Mouse (Mus musculus) liver, postnatal 0 days (tissue): ENCODE measurements at regions not wholly inside any gene's neighbourhood (a gene's known extent, or its start where the extent isn't known, plus 50 kb on each side); places are given as distances from the start of the nearest gene placed in this dataset.

Experiments used
- ATAC-seq: fragments of 200-750 bp; cut with Nextera tagmentation; 2 replicates; pipeline ENCODE4 v1.8.0; 2017; ENCODE audit warnings: mild to moderate bottlenecking, moderate library complexity
- DNase-seq: peaks from one replicate; pipeline ENCODE4 v3.0.0-alpha.2; 2016
- H3K27ac ChIP-seq: fragments of 300-500 bp; sonication (generic); 2 replicates; pipeline ENCODE4 v1.5.1; 2014; ENCODE audit warnings: antibody characterized with exemption, moderate library complexity, mild to moderate bottlenecking, low read depth
- H3K27me3 ChIP-seq: fragments of 300-500 bp; sonication (generic); 2 replicates; pipeline ENCODE4 v1.6.1; 2014; ENCODE audit warnings: low read length, control low read depth, mixed read lengths; ENCODE audit not compliant: insufficient read depth
- H3K36me3 ChIP-seq: fragments of 300-500 bp; sonication (generic); replicated peaks from 2 replicates; pipeline ENCODE4 v1.6.1; 2014; ENCODE audit warnings: mild to moderate bottlenecking, control low read depth, low read length, moderate library complexity, mixed read lengths; ENCODE audit not compliant: insufficient read depth
- H3K4me1 ChIP-seq: fragments of 300-500 bp; sonication (generic); 2 replicates; pipeline ENCODE4 v1.6.1; 2014; ENCODE audit warnings: antibody characterized with exemption, mild to moderate bottlenecking, control low read depth; ENCODE audit not compliant: insufficient read depth
- H3K4me2 ChIP-seq: fragments of 300-500 bp; sonication (generic); 2 replicates; pipeline ENCODE4 v1.6.1; 2014; ENCODE audit warnings: low read depth, mild to moderate bottlenecking, low read length, moderate library complexity, mixed read lengths
- H3K4me3 ChIP-seq: fragments of 300-500 bp; sonication (generic); 2 replicates; pipeline ENCODE4 v1.5.1; 2014; ENCODE audit warnings: low read depth, low read length
- H3K9ac ChIP-seq: fragments of 300-500 bp; sonication (generic); replicated peaks from 2 replicates; pipeline ENCODE4 v1.6.1; 2014; ENCODE audit warnings: mild to moderate bottlenecking, moderate library complexity
- H3K9me3 ChIP-seq: fragments of 300-500 bp; sonication (generic); 2 replicates; pipeline ENCODE4 v1.6.1; 2016; ENCODE audit warnings: mild to moderate bottlenecking, control low read depth, low read length, mixed read lengths
- CTCF ChIP-seq: sonication (generic); IDR thresholded peaks from 2 replicates; pipeline ENCODE4 v1.5.1; 2016; ENCODE audit warnings: antibody characterized with exemption, low read depth
- EP300 ChIP-seq: IDR thresholded peaks from 2 replicates; pipeline ENCODE4 v1.6.1; 2016; ENCODE audit warnings: antibody characterized with exemption, low read depth, mild to moderate bottlenecking
- WGBS: fragments of 180-500 bp; shearing (Covaris S2); extraction: QIAGEN DNeasy Blood & Tissue Kit; methylation state at CpG from one replicate; pipeline ENCODE4 v1.1.7; 2014; ENCODE audit not compliant: insufficient replicate concordance; 5-methylcytosine and 5-hydroxymethylcytosine counted together

GRCm38 (mm10) chr7:136228331-136228730 is 512.2 kb upstream of the Mki67 start:
- H3K27ac ChIP-seq, result no peak overlapping the region
- H3K9me3 ChIP-seq, result no peaks in the 10 kb centered on the region
- H3K27me3 ChIP-seq, result no peaks in the 10 kb centered on the region
- 78% methylated on average over 2 of the region's 2 CpGs for WGBS
- no peaks in the 10 kb centered on the region for H3K36me3 ChIP-seq
- no peak overlapping the region for H3K4me3 ChIP-seq
- DNase-seq (no peak), ATAC-seq (no peak)
- no peaks in the 10 kb centered on the region for H3K4me1 ChIP-seq
- TF ChIP-seq EP300 (no peak), CTCF (no peak)
- H3K4me2 ChIP-seq, result no peak overlapping the region
- H3K9ac ChIP-seq, result no peak overlapping the region

GRCm38 (mm10) chr7:136229592-136229991 is 513.4 kb upstream of the Mki67 start:
- no peak for ATAC-seq
- TF ChIP-seq EP300 (no peak), CTCF (no peak)
- no peak overlapping the region for H3K27ac ChIP-seq
- H3K27me3 ChIP-seq, result no peaks in the 10 kb centered on the region
- DNase-seq, result no peak
- no peak overlapping the region for H3K4me2 ChIP-seq
- no peaks in the 10 kb centered on the region for H3K36me3 ChIP-seq
- H3K4me1 ChIP-seq, result no peaks in the 10 kb centered on the region
- 64% methylated on average over 11 of the region's 11 CpGs for WGBS
- H3K9ac ChIP-seq, result no peak overlapping the region
- H3K4me3 ChIP-seq, result no peak overlapping the region
- H3K9me3 ChIP-seq, result no peaks in the 10 kb centered on the region

GRCm38 (mm10) chr7:136232177-136232576 is 516.0 kb upstream of the Mki67 start:
- DNase-seq, result no peak
- no peak overlapping the region for H3K9ac ChIP-seq
- H3K4me1 ChIP-seq, result no peaks in the 10 kb centered on the region
- 77% methylated on average over 4 of the region's 4 CpGs for WGBS
- no peak for ATAC-seq
- no peaks in the 10 kb centered on the region for H3K9me3 ChIP-seq
- no peaks in the 10 kb centered on the region for H3K27me3 ChIP-seq
- H3K4me3 ChIP-seq, result no peak overlapping the region
- no peak overlapping the region for H3K27ac ChIP-seq
- H3K36me3 ChIP-seq, result no peaks in the 10 kb centered on the region
- TF ChIP-seq EP300 (no peak), CTCF (no peak)
- no peak overlapping the region for H3K4me2 ChIP-seq

GRCm38 (mm10) chr7:136235563-136235962 is 519.4 kb upstream of the Mki67 start:
- no peak for DNase-seq
- H3K9ac ChIP-seq, result no peak overlapping the region
- no peaks in the 10 kb centered on the region for H3K36me3 ChIP-seq
- WGBS, result 64% methylated on average over 2 of the region's 2 CpGs
- no peak overlapping the region for H3K4me2 ChIP-seq
- H3K27ac ChIP-seq, result no peak overlapping the region
- H3K4me3 ChIP-seq, result no peak overlapping the region
- no peaks in the 10 kb centered on the region for H3K9me3 ChIP-seq
- TF ChIP-seq CTCF (no peak), EP300 (no peak)
- no peaks in the 10 kb centered on the region for H3K4me1 ChIP-seq
- H3K27me3 ChIP-seq, result no peaks in the 10 kb centered on the region
- ATAC-seq, result no peak

- Histone ChIP-seq H3K4me3 (no peak overlapping the region), H3K4me2 (no peak overlapping the region), H3K9me3 (no peaks in the 10 kb centered on the region), H3K4me1 (no peaks in the 10 kb centered on the region), H3K27me3 (no peaks in the 10 kb centered on the region), H3K36me3 (no peaks in the 10 kb centered on the region), H3K27ac (no peak overlapping the region), H3K9ac (no peak overlapping the region)
- 71% methylated on average over 10 of the region's 10 CpGs for WGBS
- TF ChIP-seq CTCF, result no peak
- TF ChIP-seq EP300, result no peak
- no peak for DNase-seq
- ATAC-seq, result no peak
These were observed 520.2 kb upstream of the Mki67 start for GRCm38 (mm10) chr7:136236391-136236790.

DNA sequence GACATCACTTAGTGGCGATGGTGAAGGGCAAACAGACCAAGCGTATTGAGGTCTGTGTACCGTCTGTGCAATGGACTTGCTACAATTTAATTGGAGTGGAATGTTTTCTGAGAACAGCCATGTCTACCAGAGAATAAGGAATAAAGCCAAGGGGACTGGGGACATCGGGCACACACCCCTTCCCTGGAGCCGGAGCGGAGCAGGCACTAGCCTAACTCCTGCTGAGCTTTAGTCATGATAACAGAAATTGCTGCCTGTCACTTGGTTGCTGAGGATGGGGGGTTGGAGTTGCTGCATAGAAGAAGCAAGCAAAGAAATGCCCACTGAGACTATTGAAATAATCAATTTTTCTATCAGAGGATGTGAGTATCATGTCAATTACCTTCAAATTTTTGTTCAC is 549.5 kb upstream of the Mki67 start:
- Histone ChIP-seq H3K27ac (no peak overlapping the region), H3K9ac (no peak overlapping the region), H3K9me3 (no peaks in the 10 kb centered on the region), H3K36me3 (no peaks in the 10 kb centered on the region), H3K4me3 (no peak overlapping the region), H3K4me2 (no peak overlapping the region), H3K4me1 (no peaks in the 10 kb centered on the region), H3K27me3 (no peaks in the 10 kb centered on the region)
- WGBS, result 69% methylated on average over 6 of the region's 6 CpGs
- no peak for DNase-seq
- no peak for TF ChIP-seq CTCF
- TF ChIP-seq EP300, result no peak
- ATAC-seq, result no peak
